Mouse (Mus musculus) MEL (cell line): ENCODE measurements around the gene Alkbh4. TPM values are rescaled to one million over a fixed set of nuclear protein-coding genes. Genes with fewer than 3 reads are reported as not detected.

Source experiments
- DNase-seq: peaks from one replicate; pipeline ENCODE4 v3.0.0; 2011; ENCODE audit warnings: low read depth, low spot score
- H3K27ac ChIP-seq: 2 replicates; pipeline ENCODE4 v1.5.1; 2012; ENCODE audit warnings: low read depth, mild to moderate bottlenecking, control low read depth, low read length, moderate library complexity; ENCODE audit not compliant: control insufficient read depth
- H3K27me3 ChIP-seq, 2 experiments: fragments of 150-350 bp in 1 of 2; sonication (generic) in 1 of 2; 2 replicates each; pipeline ENCODE4 v1.6.1; 2012; ENCODE audit warnings: low read length in 2 of 2, mild to moderate bottlenecking in 2 of 2, improper control_type of control experiment in 1 of 2, moderate library complexity in 1 of 2; ENCODE audit not compliant: insufficient read depth in 2 of 2, control insufficient read depth in 1 of 2
- H3K36me3 ChIP-seq, 2 experiments: 2 replicates each; pipeline ENCODE4 v1.6.1; 2012 to 2014; ENCODE audit warnings: low read length in 2 of 2, improper control_type of control experiment in 1 of 2, inconsistent platforms in 1 of 2, mild to moderate bottlenecking in 1 of 2; ENCODE audit not compliant: insufficient read depth in 2 of 2, control insufficient read depth in 1 of 2
- H3K4me1 ChIP-seq, 2 experiments: fragments of 150-350 bp in 1 of 2; sonication (generic) in 1 of 2; 2 replicates each; pipeline ENCODE4 v1.6.1; 2012; ENCODE audit warnings: low read length in 2 of 2, improper control_type of control experiment in 1 of 2, mild to moderate bottlenecking in 1 of 2; ENCODE audit not compliant: insufficient read depth in 2 of 2, control insufficient read depth in 1 of 2
- H3K4me3 ChIP-seq, 2 experiments: fragments of 150-350 bp in 1 of 2; sonication (generic) in 1 of 2; 2 replicates each; pipeline ENCODE4 v1.5.1; 2012; ENCODE audit warnings: low read depth in 2 of 2, low read length in 2 of 2, mild to moderate bottlenecking in 2 of 2, moderate library complexity in 2 of 2, control low read depth in 1 of 2, improper control_type of control experiment in 1 of 2; ENCODE audit not compliant: control insufficient read depth in 1 of 2, insufficient read depth in 1 of 2
- H3K79me2 ChIP-seq: 2 replicates; pipeline ENCODE4 v1.6.1; 2012; ENCODE audit warnings: mild to moderate bottlenecking, low read length, moderate library complexity; ENCODE audit not compliant: control insufficient read depth, poor library complexity, insufficient read depth
- H3K9ac ChIP-seq: 2 replicates; pipeline ENCODE4 v1.6.1; 2012; ENCODE audit warnings: low read depth, mild to moderate bottlenecking, control low read depth, low read length, moderate library complexity; ENCODE audit not compliant: control insufficient read depth, poor library complexity, severe bottlenecking
- H3K9me3 ChIP-seq: fragments of 150-350 bp; sonication (generic); replicated peaks from 2 replicates; pipeline ENCODE4 v1.6.1; 2012; ENCODE audit warnings: mild to moderate bottlenecking, low read length, improper control_type of control experiment, moderate library complexity; ENCODE audit not compliant: insufficient read depth
- BHLHE40 ChIP-seq: IDR thresholded peaks from 2 replicates; pipeline ENCODE4 v1.6.1; 2012; ENCODE audit warnings: low read depth, mild to moderate bottlenecking, inconsistent platforms, low read length, improper control_type of control experiment, borderline replicate concordance
- E2F4 ChIP-seq: IDR thresholded peaks from 2 replicates; pipeline ENCODE4 v1.6.1; 2011; ENCODE audit warnings: low read depth, low read length, improper control_type of control experiment, borderline replicate concordance
- ELF1 ChIP-seq: IDR thresholded peaks from 2 replicates; pipeline ENCODE4 v1.6.1; 2014; ENCODE audit warnings: low read depth, mild to moderate bottlenecking, inconsistent platforms, low read length, improper control_type of control experiment, moderate library complexity
- ETS1 ChIP-seq: IDR thresholded peaks from 2 replicates; pipeline ENCODE4 v1.6.1; 2012; ENCODE audit warnings: low read depth, mild to moderate bottlenecking, inconsistent platforms, low read length, improper control_type of control experiment, moderate library complexity
- GATA1 ChIP-seq: IDR thresholded peaks from 2 replicates; pipeline ENCODE4 v1.6.1; 2011; ENCODE audit warnings: low read depth, low read length, improper control_type of control experiment
- JUND ChIP-seq: IDR thresholded peaks from 2 replicates; pipeline ENCODE4 v1.6.1; 2011; ENCODE audit warnings: low read depth, mild to moderate bottlenecking, improper control_type of control experiment, low read length
- MAX ChIP-seq: IDR thresholded peaks from 2 replicates; pipeline ENCODE4 v1.6.1; 2011; ENCODE audit warnings: low read length, improper control_type of control experiment
- MAZ ChIP-seq: IDR thresholded peaks from 2 replicates; pipeline ENCODE4 v1.6.1; 2012; ENCODE audit warnings: low read depth, mild to moderate bottlenecking, inconsistent platforms, low read length, improper control_type of control experiment
- MEF2A ChIP-seq: IDR thresholded peaks from 2 replicates; pipeline ENCODE4 v1.6.1; 2014; ENCODE audit warnings: low read depth, mild to moderate bottlenecking, inconsistent platforms, low read length, improper control_type of control experiment; ENCODE audit not compliant: poor library complexity, insufficient replicate concordance, severe bottlenecking; ENCODE audit errors: extremely low read depth
- MXI1 ChIP-seq: IDR thresholded peaks from 2 replicates; pipeline ENCODE4 v1.6.1; 2011; ENCODE audit warnings: mild to moderate bottlenecking, low read depth, low read length, improper control_type of control experiment
- MYC ChIP-seq: IDR thresholded peaks from 2 replicates; pipeline ENCODE4 v1.6.1; 2011; ENCODE audit warnings: low read depth, mild to moderate bottlenecking, low read length, improper control_type of control experiment, moderate library complexity
- NELFE ChIP-seq: IDR thresholded peaks from 2 replicates; pipeline ENCODE4 v1.6.1; 2011; ENCODE audit warnings: low read depth, low read length, improper control_type of control experiment
- POLR2A ChIP-seq, 2 experiments: IDR thresholded peaks; 2 replicates each; pipeline ENCODE4 v1.6.1; 2011 to 2012; ENCODE audit warnings: low read length in 2 of 2, mild to moderate bottlenecking in 2 of 2, control low read depth in 1 of 2, improper control_type of control experiment in 1 of 2, low read depth in 1 of 2, moderate library complexity in 1 of 2; ENCODE audit not compliant: control insufficient read depth in 1 of 2, insufficient read depth in 1 of 2, poor library complexity in 1 of 2
- POLR2AphosphoS2 ChIP-seq: IDR thresholded peaks from 2 replicates; pipeline ENCODE4 v1.6.1; 2011; ENCODE audit warnings: low read length, improper control_type of control experiment
- POLR2AphosphoS5 ChIP-seq: IDR thresholded peaks from 2 replicates; pipeline ENCODE4 v1.6.1; 2012; ENCODE audit warnings: low read depth, borderline replicate concordance, mild to moderate bottlenecking, inconsistent platforms, low read length, moderate library complexity, mixed read lengths
- SMC3 ChIP-seq: IDR thresholded peaks from 2 replicates; pipeline ENCODE4 v1.6.1; 2011; ENCODE audit warnings: low read depth, low read length, improper control_type of control experiment
- TBP ChIP-seq: IDR thresholded peaks from 2 replicates; pipeline ENCODE4 v1.8.0; 2011; ENCODE audit warnings: low read depth, low read length, improper control_type of control experiment
- TCF12 ChIP-seq: IDR thresholded peaks from 2 replicates; pipeline ENCODE4 v1.6.1; 2014; ENCODE audit warnings: low read depth, mild to moderate bottlenecking, inconsistent platforms, low read length, improper control_type of control experiment, moderate library complexity
- UBTF ChIP-seq: IDR thresholded peaks from 2 replicates; pipeline ENCODE4 v1.6.1; 2012; ENCODE audit warnings: low read depth, mild to moderate bottlenecking, inconsistent platforms, low read length, improper control_type of control experiment, moderate library complexity, borderline replicate concordance; ENCODE audit not compliant: insufficient read depth
- USF1 ChIP-seq: IDR thresholded peaks from 2 replicates; pipeline ENCODE4 v1.6.1; 2014; ENCODE audit warnings: low read depth, mild to moderate bottlenecking, inconsistent platforms, low read length, improper control_type of control experiment, moderate library complexity
- USF2 ChIP-seq, 2 experiments: IDR thresholded peaks; 2 replicates each; pipeline ENCODE4 v1.6.1; 2011 to 2012; ENCODE audit warnings: improper control_type of control experiment in 2 of 2, low read length in 2 of 2, borderline replicate concordance in 1 of 2, inconsistent platforms in 1 of 2, low read depth in 1 of 2, mild to moderate bottlenecking in 1 of 2; ENCODE audit not compliant: insufficient read depth in 1 of 2
- ZC3H11A ChIP-seq: IDR thresholded peaks from 2 replicates; pipeline ENCODE4 v1.6.1; 2012; ENCODE audit warnings: low read depth, mild to moderate bottlenecking, inconsistent platforms, low read length, improper control_type of control experiment
- ZMIZ1 ChIP-seq: IDR thresholded peaks from 2 replicates; pipeline ENCODE4 v1.6.1; 2012; ENCODE audit warnings: low read depth, mild to moderate bottlenecking, inconsistent platforms, low read length, improper control_type of control experiment, moderate library complexity
- polyA plus RNA-seq, 2 experiments: library from polyadenylated mRNA; stranded (reverse) in 1 of 2; unstranded in 1 of 2; fragments of >175 nt in 1 of 2; fragments of >200 nt in 1 of 2; gene quantifications; 2 replicates each; pipeline versions ENCODE4 v1.2.1 to v1.2.4; 2012; ENCODE audit warnings: low replicate concordance in 2 of 2, low read depth in 1 of 2; ENCODE audit not compliant: insufficient read length in 2 of 2, insufficient read depth in 1 of 2, missing spikeins in 1 of 2
- total RNA-seq: library from RNA; depleted of rRNA; stranded (reverse); fragments of 300-350 nt; gene quantifications from 2 replicates; pipeline ENCODE4 v1.2.3, GENCODE M21; 2012

Gene Alkbh4
- total and polyA plus RNA-seq, 3 experiments: 23.2 to 24.2 TPM; not detected in 1

GRCm38 (mm10) chr5:136169626-136170511 is 33.9 kb downstream of the Alkbh4 start (continued):
- TF ChIP-seq POLR2AphosphoS5 (no peak), SMC3 (no peak), MYC (peak; percentile 57; the same call in 1 of the 2 replicates), TBP (peak; percentile 59; the same call in 1 of the 2 replicates)

GRCm38 (mm10) chr5:136170512-136171362 is 34.8 kb downstream of the Alkbh4 start, which contains the start of gene Orai2:
Gene Orai2, minus strand, starts transcription at chr5:136170713.
- peak; percentile 88 for DNase-seq
- peak within 1 kb of the TSS; percentile 80 for H3K9ac ChIP-seq
- H3K27ac ChIP-seq: peak within 1 kb of the TSS; percentile 94
- H3K79me2 ChIP-seq: peaks cover 14% of the 10 kb centered on the region
- TF ChIP-seq ZC3H11A (no peak), UBTF (0 out of 2 replicates have a peak, but pooled peaks have one; percentile 63), JUND (no peak), MXI1 (peak; percentile 89), ZMIZ1 (peak; percentile 41; the same call in 1 of the 2 replicates), MAZ (peak; percentile 74; the same call in 1 of the 2 replicates), SMC3 (no peak), USF2 (IDR thresholded peaks at IDR 0.05; ENCODE audit: borderline replicate concordance in 1 of 2, insufficient read depth in 1 of 2, low read depth in 1 of 2, low read length in 2 of 2) (peak; percentile 95 to 98), POLR2A (IDR thresholded peaks at IDR 0.05; ENCODE audit: control insufficient read depth in 1 of 2, insufficient read depth in 1 of 2, low read depth in 1 of 2, low read length in 2 of 2, poor library complexity in 1 of 2) (peak in 1 of 2 experiments; percentile 24; a peak in 2 of 4 replicates), MEF2A (no peak), MAX (peak; percentile 97), BHLHE40 (peak; percentile 65; the same call in 1 of the 2 replicates), ETS1 (peak; percentile 17; the same call in 1 of the 2 replicates), USF1 (peak; percentile 96), ELF1 (no peak; the same call in 1 of the 2 replicates), POLR2AphosphoS2 (no peak), E2F4 (no peak), NELFE (peak; percentile 35), TCF12 (no peak; the same call in 1 of the 2 replicates), GATA1 (no peak)
- TF ChIP-seq, all 39 proteins: peak for 11
- Histone ChIP-seq H3K4me1 (peaks cover 0 to 29% of the 10 kb centered on the region in 2 experiments), H3K9me3 (no peaks in the 10 kb centered on the region), H3K36me3 (peaks cover 2 to 15% of the 10 kb centered on the region in 2 experiments; a peak in 3 of 4 replicates), H3K27me3 (no peaks in the 10 kb centered on the region), H3K4me3 (peak within 1 kb of the TSS; percentile 78 to 81)
